22 mouse cellular contexts compared by ENCODE assay signal in genomic region chr6:64073406-64073805, GRCm38 (mm10).
DNase-seq lines count a peak whose midpoint lies in the region; ATAC-seq and TF ChIP-seq lines count a peak whose summit lies in the region.
"Had no signal": no experiment of that assay in that cellular context is flagged by ENCODE, and none has a peak within 500 bp of the region (broad histone marks: within the 10 kb centered on the region; RNA-seq: fewer than 3 reads in every experiment).

No protein-coding gene starts in this region.

- no peak overlapping the region for H3K4me2 ChIP-seq in kidney, embryonic 15.5 days
- H3K4me2 ChIP-seq: embryonic facial prominence, embryonic 12.5 days; forebrain, embryonic 15.5 days; hindbrain, embryonic 12.5 days had no signal

- TF ChIP-seq CTCF in cerebellum, adult 2 months (IDR thresholded peaks at IDR 0.05; ENCODE audit: borderline replicate concordance, insufficient read depth, low read depth, low read length): no peak

- H3K27me3 ChIP-seq in cerebellum, adult 2 months (ENCODE audit: control insufficient read depth, insufficient read depth, low read length): no peaks in the 10 kb centered on the region
- no peaks in the 10 kb centered on the region for H3K27me3 ChIP-seq in kidney, embryonic 15.5 days
- H3K27me3 ChIP-seq: embryonic facial prominence, embryonic 12.5 days; forebrain, embryonic 15.5 days; hindbrain, embryonic 12.5 days had no signal

- no peak overlapping the region for H3K27ac ChIP-seq in cerebellum, adult 2 months (ENCODE audit: insufficient read depth, low read length)
- no peak overlapping the region for H3K27ac ChIP-seq in kidney, embryonic 15.5 days
- H3K27ac ChIP-seq: embryonic facial prominence, embryonic 12.5 days; forebrain, embryonic 15.5 days; heart, embryonic 10.5 days; hindbrain, embryonic 12.5 days had no signal

- DNase-seq in cerebellum, postnatal 4 days (ENCODE audit: low spot score in 2 of 2): no peak
- DNase-seq in cerebellum, adult 2 months: peak; percentile 48 to 81
- DNase-seq in cerebellum, postnatal 10 days: peak; percentile 48 to 57
- no peak for DNase-seq in layer of hippocampus, postnatal 14 days (ENCODE audit: low spot score in 2 of 2)
- no peak for DNase-seq in left cerebral cortex, adult 18-20 months (ENCODE audit: low spot score in 2 of 2)
- DNase-seq: adrenal gland, adult 8-10 months; adrenal gland, postnatal 36 days; B cell, adult 2 months; gastrocnemius, postnatal 10 days; heart, adult 18-20 months; heart, postnatal 10 days; heart, postnatal 4 days had no signal

- no peak overlapping the region for H3K9ac ChIP-seq in kidney, embryonic 15.5 days
- H3K9ac ChIP-seq: embryonic facial prominence, embryonic 12.5 days; forebrain, embryonic 15.5 days; hindbrain, embryonic 12.5 days had no signal

- WGBS in cerebellum, adult 2 months: 8% methylated on average over 2 of the region's 2 CpGs
- WGBS in kidney, embryonic 15.5 days: 65% methylated on average over 2 of the region's 2 CpGs

- H3K4me1 ChIP-seq in cerebellum, adult 2 months (ENCODE audit: control insufficient read depth, insufficient read depth, low read length): peaks cover 3% of the 10 kb centered on the region; the same call in 1 of the 2 replicates
- H3K4me1 ChIP-seq in kidney, embryonic 15.5 days: no peaks in the 10 kb centered on the region
- H3K4me1 ChIP-seq: embryonic facial prominence, embryonic 12.5 days; forebrain, embryonic 15.5 days; heart, embryonic 10.5 days; hindbrain, embryonic 12.5 days had no signal

- no peak overlapping the region for H3K4me3 ChIP-seq in cerebellum, adult 2 months (replicated peaks; ENCODE audit: insufficient read depth, low read depth, low read length)
- H3K4me3 ChIP-seq in kidney, embryonic 15.5 days (replicated peaks): no peak overlapping the region
- H3K4me3 ChIP-seq: embryonic facial prominence, embryonic 12.5 days; forebrain, embryonic 15.5 days; heart, embryonic 10.5 days; hindbrain, embryonic 12.5 days had no signal

- no peaks in the 10 kb centered on the region for H3K9me3 ChIP-seq in kidney, embryonic 15.5 days (replicated peaks)
- H3K9me3 ChIP-seq: embryonic facial prominence, embryonic 12.5 days; forebrain, embryonic 15.5 days; G1E; heart, embryonic 10.5 days; hindbrain, embryonic 12.5 days had no signal

- no peaks in the 10 kb centered on the region for H3K36me3 ChIP-seq in kidney, embryonic 15.5 days
- H3K36me3 ChIP-seq: embryonic facial prominence, embryonic 12.5 days; forebrain, embryonic 15.5 days; G1E; heart, embryonic 10.5 days; hindbrain, embryonic 12.5 days had no signal

- peak; percentile 92 for ATAC-seq in cerebellum, adult (ENCODE audit: insufficient number of reproducible peaks, low FRiP score, low TSS enrichment)
- no peak for ATAC-seq in kidney, embryonic 15.5 days (replicated peaks; ENCODE audit: low FRiP score)
- ATAC-seq: CD4-positive, CD25-positive, alpha-beta regulatory T cell, adult 4 months; forebrain, embryonic 15.5 days; hindbrain, embryonic 16.5 days; inflammation-experienced regulatory T-cells, adult 6 months had no signal

- no peak for TF ChIP-seq POLR2A in cerebellum, adult 2 months (IDR thresholded peaks at IDR 0.05; ENCODE audit: borderline replicate concordance, insufficient read depth, low read length)

Comparison
In these comparisons a context has a peak if more than half of its experiments do, and no peak if none do; other contexts are left out.
1. DNase-seq: peak in cerebellum, adult 2 months (2 of 2) and cerebellum, postnatal 10 days (2 of 2); none in cerebellum, postnatal 4 days (0 of 2), layer of hippocampus, postnatal 14 days (0 of 2) and left cerebral cortex, adult 18-20 months (0 of 2).